23 mouse cellular contexts compared by ENCODE assay signal in the genomic region with DNA sequence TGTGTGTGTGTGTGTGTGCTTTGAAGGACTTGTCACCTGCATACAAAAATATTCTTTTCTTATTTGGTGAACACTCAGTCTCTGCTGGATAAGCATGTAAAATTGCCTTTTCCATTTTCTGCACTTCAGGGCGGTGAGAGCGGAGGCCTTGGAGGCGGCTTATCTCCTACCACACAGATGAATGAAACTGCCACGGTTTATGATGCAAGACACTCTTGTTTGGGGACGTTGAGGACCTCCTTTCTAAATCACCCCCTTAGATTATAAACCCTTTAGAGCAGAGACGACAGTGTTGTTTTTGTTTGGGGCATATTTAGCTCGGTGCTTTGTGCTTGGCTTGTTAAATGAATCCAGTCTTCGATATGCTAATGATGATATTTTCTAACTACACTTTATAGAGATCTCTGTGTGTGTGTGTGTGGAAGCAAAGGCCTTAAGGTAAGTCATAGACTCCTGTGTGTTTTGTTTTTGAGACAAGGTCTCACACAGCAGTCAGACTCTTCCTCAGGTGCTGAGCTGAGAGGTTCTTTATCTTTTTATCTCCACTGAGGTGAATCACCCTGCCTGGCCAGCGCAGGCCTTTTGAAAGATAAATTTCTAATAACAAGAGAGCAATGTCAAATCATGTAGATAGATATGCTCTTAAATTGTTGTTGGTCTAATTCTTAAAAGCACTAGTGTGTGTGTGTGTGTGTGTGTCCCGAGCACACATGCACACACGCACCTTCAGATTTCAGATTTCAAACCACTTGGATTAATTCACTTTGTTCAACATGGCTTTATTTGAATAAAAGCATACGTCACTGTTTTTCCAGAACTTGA. TPM values are rescaled to one million over a fixed set of nuclear protein-coding genes. Genes with fewer than 3 reads are reported as not detected.
A peak's percentile ranks its signal among the peaks of the same experiment; 100 is the strongest.
DNase-seq lines count a peak whose midpoint lies in the region; ATAC-seq and TF ChIP-seq lines count a peak whose summit lies in the region.
"Had no signal": no experiment of that assay in that cellular context is flagged by ENCODE, and none has a peak within 500 bp of the region (broad histone marks: within the 10 kb centered on the region; RNA-seq: fewer than 3 reads in every experiment).

No protein-coding gene starts in this region.

- no peaks in the 10 kb centered on the region for H3K9me3 ChIP-seq in midbrain, embryonic 15.5 days
- H3K9me3 ChIP-seq in midbrain, postnatal 0 days (ENCODE audit: low read length): no peaks in the 10 kb centered on the region
- H3K9me3 ChIP-seq in liver, embryonic 15.5 days (replicated peaks): no peaks in the 10 kb centered on the region
- H3K9me3 ChIP-seq: forebrain, embryonic 12.5 days; heart, embryonic 13.5 days; hindbrain, embryonic 15.5 days; limb, embryonic 10.5 days; neural tube, embryonic 15.5 days had no signal

- H3K27ac ChIP-seq in midbrain, embryonic 15.5 days: no peak overlapping the region
- no peak overlapping the region for H3K27ac ChIP-seq in midbrain, postnatal 0 days (ENCODE audit: low read depth, low read length)
- peak overlapping the region; percentile 85 for H3K27ac ChIP-seq in liver, embryonic 15.5 days (replicated peaks)
- H3K27ac ChIP-seq: forebrain, embryonic 12.5 days; heart, embryonic 13.5 days; hindbrain, embryonic 15.5 days; left cerebral cortex, adult 2 months; limb, embryonic 10.5 days; neural tube, embryonic 15.5 days had no signal

- H3K36me3 ChIP-seq in midbrain, embryonic 15.5 days (replicated peaks): no peaks in the 10 kb centered on the region
- no peaks in the 10 kb centered on the region for H3K36me3 ChIP-seq in midbrain, postnatal 0 days (ENCODE audit: insufficient read depth, low read length)
- H3K36me3 ChIP-seq in liver, embryonic 15.5 days (replicated peaks): no peaks in the 10 kb centered on the region
- H3K36me3 ChIP-seq: forebrain, embryonic 12.5 days; heart, embryonic 13.5 days; hindbrain, embryonic 15.5 days; limb, embryonic 10.5 days; neural tube, embryonic 15.5 days had no signal

- no peak overlapping the region for H3K4me3 ChIP-seq in midbrain, embryonic 15.5 days
- no peak overlapping the region for H3K4me3 ChIP-seq in midbrain, postnatal 0 days (ENCODE audit: low read depth, low read length)
- peak overlapping the region; percentile 14; the same call in 1 of the 2 replicates for H3K4me3 ChIP-seq in liver, embryonic 15.5 days (replicated peaks)
- H3K4me3 ChIP-seq: forebrain, embryonic 12.5 days; heart, embryonic 13.5 days; hindbrain, embryonic 15.5 days; left cerebral cortex, adult 2 months; limb, embryonic 10.5 days; myocyte; neural tube, embryonic 15.5 days had no signal

- no peak for TF ChIP-seq CTCF in midbrain, postnatal 0 days (IDR thresholded peaks at IDR 0.05)

- 67% methylated on average over 12 of the region's 12 CpGs for WGBS in midbrain, embryonic 15.5 days
- WGBS in midbrain, postnatal 0 days: 66% methylated on average over 12 of the region's 12 CpGs
- 33% methylated on average over 12 of the region's 12 CpGs for WGBS in liver, embryonic 15.5 days (ENCODE audit: insufficient replicate concordance)

- no peak for DNase-seq in midbrain, postnatal 0 days (ENCODE audit: low spot score)
- no peak for DNase-seq in kidney, postnatal 25 days
- no peak for DNase-seq in right cerebral cortex, postnatal 4 days
- no peak for DNase-seq in adrenal gland, postnatal 14 days
- DNase-seq: B cell, adult 2 months; cerebellum, adult 2 months; heart, postnatal 36 days; kidney, adult 18-20 months; kidney, postnatal 10 days; lung, adult 2 months; lung, postnatal 4 days; right cerebral cortex, postnatal 25 days; thymus, postnatal 36 days had no signal

- no peaks in the 10 kb centered on the region for H3K4me1 ChIP-seq in midbrain, embryonic 15.5 days
- no peaks in the 10 kb centered on the region for H3K4me1 ChIP-seq in midbrain, postnatal 0 days (ENCODE audit: insufficient read depth, low read length)
- H3K4me1 ChIP-seq in liver, embryonic 15.5 days (replicated peaks): peaks cover 51% of the 10 kb centered on the region
- H3K4me1 ChIP-seq: forebrain, embryonic 12.5 days; heart, embryonic 13.5 days; hindbrain, embryonic 15.5 days; neural tube, embryonic 15.5 days had no signal

- no peaks in the 10 kb centered on the region for H3K27me3 ChIP-seq in midbrain, embryonic 15.5 days (replicated peaks)
- H3K27me3 ChIP-seq in midbrain, postnatal 0 days (ENCODE audit: insufficient read depth, low read length): no peaks in the 10 kb centered on the region
- no peaks in the 10 kb centered on the region for H3K27me3 ChIP-seq in liver, embryonic 15.5 days
- H3K27me3 ChIP-seq: forebrain, embryonic 12.5 days; heart, embryonic 13.5 days; hindbrain, embryonic 15.5 days; neural tube, embryonic 15.5 days had no signal

- H3K9ac ChIP-seq in midbrain, embryonic 15.5 days: no peak overlapping the region
- H3K9ac ChIP-seq in midbrain, postnatal 0 days (replicated peaks; ENCODE audit: low read length, poor library complexity, severe bottlenecking): no peak overlapping the region
- H3K9ac ChIP-seq in liver, embryonic 15.5 days: peak overlapping the region; percentile 16; the same call in 1 of the 2 replicates
- H3K9ac ChIP-seq: forebrain, embryonic 12.5 days; heart, embryonic 13.5 days; hindbrain, embryonic 15.5 days; neural tube, embryonic 15.5 days had no signal

- no peak overlapping the region for H3K4me2 ChIP-seq in midbrain, embryonic 15.5 days
- H3K4me2 ChIP-seq in midbrain, postnatal 0 days (ENCODE audit: low read depth, low read length, poor library complexity, severe bottlenecking): no peak overlapping the region
- H3K4me2 ChIP-seq in liver, embryonic 15.5 days: peak overlapping the region; percentile 47
- H3K4me2 ChIP-seq: forebrain, embryonic 12.5 days; heart, embryonic 13.5 days; hindbrain, embryonic 15.5 days; neural tube, embryonic 15.5 days had no signal

- peak; percentile 45; the same call in 1 of the 2 replicates for ATAC-seq in midbrain, embryonic 15.5 days (replicated peaks)
- ATAC-seq in midbrain, postnatal 0 days (ENCODE audit: low FRiP score): no peak
- ATAC-seq in erythroid progenitor cell, adult 5-6 weeks (replicated peaks; ENCODE audit: low FRiP score, poor library complexity, severe bottlenecking): peak; percentile 88
- ATAC-seq in liver, embryonic 15.5 days (ENCODE audit: insufficient read depth): peak; percentile 91

RNA-seq across cellular contexts. Expression of a gene that starts 8.4 kb away (rescaled TPM):
- 268 and 294 TPM in 2 replicates for polyA plus RNA-seq in midbrain, embryonic 15.5 days (2015; fragmentation: Nextera tagmentation; extraction: Ambion mirVana)
- total RNA-seq in midbrain, postnatal 0 days (2014; rRNA removed): 196 and 228 TPM in 2 replicates
- 179 and 200 TPM in 2 replicates for polyA plus RNA-seq in midbrain, postnatal 0 days (2015; fragmentation: Nextera tagmentation; extraction: Ambion mirVana)
- total RNA-seq in erythroid progenitor cell, adult 5-6 weeks (2015; ENCODE audit: low replicate concordance): 89.0 and 153 TPM in 2 replicates
- total RNA-seq in erythroid progenitor cell, adult 5-6 weeks (2017; ENCODE audit: low replicate concordance): 110 and 122 TPM in 2 replicates
- 88.8 and 97.1 TPM in 2 replicates for polyA plus RNA-seq in liver, embryonic 15.5 days (2015; fragmentation: Nextera tagmentation; extraction: Ambion mirVana)
- 54.3 and 61.0 TPM in 2 replicates for total RNA-seq in adrenal gland, postnatal 14 days (2021)
